Mouse (Mus musculus) thymus, adult 2 months (tissue): ENCODE measurements around the gene Cryba4.

ENCODE experiments used
- CTCF ChIP-seq: fragments of 200-500 bp; IDR thresholded peaks from 2 replicates; pipeline ENCODE4 v1.5.1; 2012; ENCODE audit warnings: mild to moderate bottlenecking, control low read depth, low read length, moderate library complexity, borderline replicate concordance; ENCODE audit not compliant: control insufficient read depth, poor library complexity, insufficient read depth; ENCODE audit errors: extremely low read depth
- POLR2A ChIP-seq: fragments of 200-500 bp; IDR thresholded peaks from 2 replicates; pipeline ENCODE4 v1.6.1; 2012; ENCODE audit warnings: mild to moderate bottlenecking, low read length, control low read depth, moderate library complexity; ENCODE audit not compliant: control insufficient read depth, poor library complexity, insufficient read depth; ENCODE audit errors: extremely low read depth

DNA sequence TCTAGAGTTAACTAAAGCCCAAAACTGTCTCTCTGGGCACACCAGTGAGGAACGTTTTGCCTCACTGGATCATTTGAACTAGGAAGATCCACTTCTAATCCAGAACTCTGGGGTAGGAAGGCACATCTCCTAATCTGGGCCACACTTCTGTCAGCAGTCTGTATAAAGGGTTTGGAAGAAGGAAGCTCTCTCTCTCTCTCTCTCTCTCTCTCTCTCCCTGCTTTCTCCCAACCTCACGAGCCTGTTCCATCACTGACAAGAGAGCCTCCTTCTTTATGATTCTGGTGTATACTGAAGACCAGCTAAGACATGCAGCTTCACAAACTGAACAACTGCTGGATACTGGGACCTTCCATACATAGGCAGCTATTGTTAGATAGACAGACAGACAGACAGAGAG is 10.5 kb downstream of the Cryba4 start:
- TF ChIP-seq CTCF (no peak), POLR2A (no peak)
